Mouse (Mus musculus): ENCODE results near the gene Chmp2b. TPM values are rescaled to one million over a fixed set of nuclear protein-coding genes. Genes with fewer than 3 reads are reported as not detected.

Gene Chmp2b
- total RNA-seq (2014; fragmentation: Nextera tagmentation) (35.5 and 44.5 TPM in 2 replicates), total RNA-seq (2017) (29.7 and 32.0 TPM in 2 replicates)

- peak; percentile 88 for ATAC-seq (replicated peaks; ENCODE audit: poor library complexity, severe bottlenecking)
Observed at GRCm38 (mm10) chr16:65561963-65562863, at the start of gene Chmp2b. TSS of gene Chmp2b (minus strand) at chr16:65562726.

DNA sequence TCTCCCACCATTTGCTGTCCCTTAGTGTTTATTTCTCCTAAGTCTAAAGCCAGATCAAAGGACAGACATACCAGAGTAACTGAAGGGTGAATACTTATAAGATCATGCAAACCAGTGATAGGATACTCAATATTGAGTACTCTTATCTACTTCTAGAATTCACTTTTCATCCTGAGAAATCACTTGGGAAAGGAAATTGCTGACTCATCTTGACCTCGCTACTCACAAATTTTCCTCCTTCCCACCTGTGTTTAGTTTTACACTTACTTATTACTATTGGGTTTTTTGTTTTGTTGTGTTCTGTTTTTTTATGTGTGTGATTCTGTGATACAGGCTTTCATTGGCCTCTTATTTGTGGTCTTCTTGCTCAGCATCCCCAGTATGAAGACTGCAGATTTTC is 49.2 kb upstream of the Chmp2b start:
- ATAC-seq (replicated peaks; ENCODE audit: poor library complexity, severe bottlenecking) = no peak

DNA sequence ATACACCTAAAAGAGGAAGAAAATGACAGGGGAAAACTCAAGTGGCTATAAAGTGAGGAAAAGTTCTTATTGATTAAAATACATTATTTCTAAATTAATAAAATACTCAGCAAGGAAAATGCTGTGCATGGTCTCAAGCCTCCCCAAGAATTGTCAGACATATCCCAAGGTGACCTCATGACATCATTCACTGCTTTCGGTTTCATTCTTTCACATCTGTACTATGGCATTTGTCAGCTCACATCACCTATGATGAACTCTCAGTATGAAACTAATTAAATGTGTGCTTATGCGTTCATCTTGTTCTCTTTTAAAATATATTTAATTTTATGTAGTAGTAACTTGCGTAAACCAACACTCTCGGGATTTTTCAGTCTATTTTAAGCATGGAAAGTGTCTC is 38.3 kb upstream of the Chmp2b start:
- ATAC-seq (replicated peaks; ENCODE audit: poor library complexity, severe bottlenecking) = no peak

- ATAC-seq (replicated peaks; ENCODE audit: poor library complexity, severe bottlenecking) = no peak
Observed at GRCm38 (mm10) chr16:65586111-65586865, 23.8 kb upstream of the Chmp2b start.

GRCm38 (mm10) chr16:65585699-65586098 is 23.2 kb upstream of the Chmp2b start:
- peak; percentile 27; the same call in 1 of the 2 replicates for ATAC-seq (replicated peaks; ENCODE audit: poor library complexity, severe bottlenecking)

DNA sequence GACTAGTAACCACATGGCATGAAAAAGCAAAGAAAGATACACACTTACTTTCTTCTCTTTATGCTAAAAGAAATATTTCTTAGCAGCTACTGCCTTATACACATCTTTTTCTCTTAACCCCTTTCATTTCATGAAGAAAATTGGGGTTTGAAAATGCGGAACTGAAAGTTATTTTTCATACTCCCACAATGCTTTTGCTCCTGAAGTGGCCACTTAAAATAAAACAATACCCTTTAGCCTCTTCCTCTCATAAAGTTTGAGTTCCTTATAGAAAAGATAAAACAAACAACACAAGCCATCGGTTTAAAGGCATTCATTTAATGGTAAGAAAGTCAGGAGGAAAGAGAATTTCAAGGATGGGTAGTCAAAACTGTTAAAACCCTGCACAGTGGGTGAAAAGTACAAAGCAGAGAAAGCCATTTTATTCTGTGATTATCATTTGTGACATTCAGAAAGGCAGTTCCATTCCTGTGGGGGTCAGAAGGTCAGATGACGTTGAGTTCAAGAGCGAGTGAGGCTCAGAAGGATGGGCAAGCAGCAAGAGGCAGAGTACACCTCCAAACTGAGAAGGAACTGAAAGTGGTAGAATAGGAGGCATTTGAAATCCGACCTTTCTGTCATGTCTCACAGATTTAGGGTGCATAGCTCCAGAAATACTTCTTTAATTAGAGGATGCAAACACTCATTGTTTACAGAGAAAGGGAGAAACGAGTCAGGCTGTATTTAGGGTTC is 14.9 kb upstream of the Chmp2b start:
- peak; percentile 59 for ATAC-seq (replicated peaks; ENCODE audit: poor library complexity, severe bottlenecking)

DNA sequence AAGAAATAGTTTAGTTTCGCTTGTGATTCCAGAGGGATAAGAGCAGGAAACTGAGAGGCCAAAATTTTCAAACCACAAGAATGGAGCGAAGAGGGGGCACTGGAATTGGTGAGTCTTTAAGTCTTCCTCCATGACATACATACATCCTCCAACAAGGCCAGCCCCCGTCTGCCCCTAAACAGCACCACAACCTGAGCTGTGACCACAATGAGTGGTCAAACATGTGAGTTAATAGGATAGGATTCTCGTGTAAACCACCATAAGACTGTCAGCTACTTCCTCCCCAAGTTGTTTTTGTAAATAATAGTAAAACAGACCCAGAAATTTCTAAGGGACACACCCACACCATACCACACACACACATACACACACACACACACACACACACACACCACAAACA is 6.3 kb upstream of the Chmp2b start:
- peak; percentile 64 for ATAC-seq (replicated peaks; ENCODE audit: poor library complexity, severe bottlenecking)

GRCm38 (mm10) chr16:65564951-65565350 is 2.4 kb upstream of the Chmp2b start:
- no peak for ATAC-seq (replicated peaks; ENCODE audit: poor library complexity, severe bottlenecking)

GRCm38 (mm10) chr16:65564306-65564705 is 1.8 kb upstream of the Chmp2b start:
- no peak for ATAC-seq (replicated peaks; ENCODE audit: poor library complexity, severe bottlenecking)

DNA sequence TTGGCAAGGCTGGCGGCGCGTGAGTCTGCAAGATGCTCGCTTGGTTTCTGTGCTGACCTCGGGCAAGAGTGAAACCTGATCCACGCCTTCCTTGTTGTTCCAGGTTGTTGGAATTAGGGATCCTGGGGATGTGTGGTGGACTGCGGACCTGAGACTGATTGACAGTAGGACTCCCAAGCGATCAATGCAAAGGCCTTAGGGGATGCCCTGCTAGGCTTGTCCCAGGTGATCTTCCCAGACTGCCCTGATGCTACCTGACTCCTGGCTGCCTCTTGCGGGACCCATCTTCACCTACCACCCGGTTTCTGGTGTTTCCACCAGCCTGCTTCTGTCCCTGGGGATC is 309 bp upstream of the Chmp2b start:
- no peak for ATAC-seq (replicated peaks; ENCODE audit: poor library complexity, severe bottlenecking)

GRCm38 (mm10) chr16:65560996-65561962 is 1.2 kb downstream of the Chmp2b start:
- peak; percentile 15 for ATAC-seq (replicated peaks; ENCODE audit: poor library complexity, severe bottlenecking)

DNA sequence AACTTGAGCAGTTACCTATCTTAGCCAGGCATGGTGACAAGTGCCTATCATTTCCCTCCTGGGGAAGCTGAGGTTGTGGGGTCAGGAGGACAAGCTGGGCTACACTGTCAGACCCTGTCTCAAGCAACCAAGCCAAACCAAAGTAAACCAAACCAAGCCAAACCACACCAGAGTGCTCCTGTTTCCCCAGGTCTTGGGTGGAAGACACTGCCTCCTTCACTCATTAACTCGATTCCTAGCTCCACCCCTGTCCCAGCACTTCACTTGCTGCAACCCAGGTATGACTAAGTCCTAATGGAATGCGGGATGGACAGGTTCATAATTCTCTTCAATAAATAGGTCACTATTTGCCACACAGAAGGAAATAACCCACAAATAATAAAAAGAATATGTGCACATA is 2.9 kb downstream of the Chmp2b start:
- no peak for ATAC-seq (replicated peaks; ENCODE audit: poor library complexity, severe bottlenecking)

GRCm38 (mm10) chr16:65557369-65557768 is 5.2 kb downstream of the Chmp2b start:
- ATAC-seq (replicated peaks; ENCODE audit: poor library complexity, severe bottlenecking) = no peak

- ATAC-seq (replicated peaks; ENCODE audit: poor library complexity, severe bottlenecking) = 0 out of 2 replicates have a peak, but pooled peaks have one; percentile 25
Observed at GRCm38 (mm10) chr16:65554267-65554666, 8.3 kb downstream of the Chmp2b start.

GRCm38 (mm10) chr16:65550814-65551213 is 11.7 kb downstream of the Chmp2b start:
- no peak for ATAC-seq (replicated peaks; ENCODE audit: poor library complexity, severe bottlenecking)

DNA sequence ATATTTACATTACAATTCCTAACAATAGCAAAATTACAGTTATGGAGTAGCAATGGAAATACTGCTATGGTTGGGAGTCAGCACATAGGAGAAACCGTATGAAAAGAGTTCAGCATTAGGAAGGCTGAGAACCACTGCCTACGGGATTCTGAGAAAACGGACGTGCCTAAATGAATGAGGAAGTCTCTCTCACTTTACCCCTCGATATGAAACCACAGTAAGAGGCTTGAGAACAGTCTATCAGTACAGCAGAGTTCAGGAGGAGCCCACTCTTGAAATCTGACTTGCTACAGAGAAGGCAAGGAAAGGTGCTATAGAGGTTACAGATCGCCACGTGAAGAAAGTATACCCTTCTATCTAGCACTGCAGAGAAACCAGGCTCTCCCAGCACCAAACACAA is 13.6 kb downstream of the Chmp2b start:
- ATAC-seq (replicated peaks; ENCODE audit: poor library complexity, severe bottlenecking) = peak; percentile 98

DNA sequence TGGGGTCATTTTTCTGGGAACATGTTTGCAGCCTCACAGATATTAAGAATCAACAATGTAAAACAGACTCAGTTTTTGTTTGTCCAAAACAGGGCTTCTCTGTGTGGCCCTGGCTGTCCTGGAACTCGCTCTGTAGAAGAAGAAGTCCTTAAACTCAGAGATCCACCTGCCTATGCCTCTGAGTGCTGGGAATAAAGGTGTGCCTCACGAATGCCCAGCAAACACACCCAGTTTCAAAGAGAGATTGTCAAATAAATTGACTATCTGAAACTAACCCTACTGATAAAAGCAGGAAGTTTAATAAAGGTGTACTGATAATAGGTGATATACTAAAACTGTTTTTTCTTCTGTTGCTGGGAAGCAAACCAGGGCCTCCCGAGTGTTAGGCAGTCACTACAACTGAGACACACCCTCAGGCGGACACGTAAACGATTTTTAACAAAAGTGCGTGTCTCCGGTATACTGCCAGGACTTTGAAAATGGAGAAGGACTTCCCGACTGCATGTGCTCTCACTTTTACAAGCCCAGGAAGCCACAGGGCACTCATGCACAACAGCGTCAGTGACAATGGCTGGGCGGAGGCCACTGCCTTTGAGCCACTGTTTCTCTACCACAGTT is 18.7 kb downstream of the Chmp2b start:
- no peak for ATAC-seq (replicated peaks; ENCODE audit: poor library complexity, severe bottlenecking)

- ATAC-seq (replicated peaks; ENCODE audit: poor library complexity, severe bottlenecking) = peak; percentile 90
Observed at GRCm38 (mm10) chr16:65533315-65533999, 29.1 kb downstream of the Chmp2b start.

DNA sequence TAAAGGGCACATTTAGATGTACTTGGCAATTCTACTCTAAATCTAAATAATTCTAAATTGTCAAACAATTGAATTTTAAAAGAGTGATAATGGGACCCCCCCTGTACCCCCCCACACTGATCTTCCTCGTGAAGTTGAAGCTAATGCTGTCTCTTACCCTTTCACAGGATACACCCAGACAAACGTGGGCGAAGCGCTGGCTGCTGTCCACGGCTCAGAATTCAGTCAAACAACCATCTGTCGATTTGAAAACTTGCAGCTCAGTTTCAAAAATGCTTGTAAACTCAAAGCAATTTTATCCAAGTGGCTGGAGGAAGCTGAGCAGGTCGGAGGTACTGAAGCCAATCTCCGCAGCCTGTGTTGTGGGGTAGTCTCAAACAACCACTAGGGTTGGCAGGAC is 30.9 kb downstream of the Chmp2b start:
- ATAC-seq (replicated peaks; ENCODE audit: poor library complexity, severe bottlenecking) = no peak
